Mouse (Mus musculus): ENCODE data around the gene Cga. TPM values are rescaled to one million over a fixed set of nuclear protein-coding genes. Genes with fewer than 3 reads are reported as not detected.

Cga gene
- total and polyA plus RNA-seq, 3 experiments: not detected

GRCm38 (mm10) chr4:34852051-34852450 lies 41.5 kb upstream of the Cga start:
- DNase-seq (ENCODE audit: extremely low read depth): no peak
- H3K4me2 ChIP-seq (ENCODE audit: insufficient read depth, low read depth, poor library complexity, severe bottlenecking): no peak overlapping the region
- H3K27ac ChIP-seq (ENCODE audit: insufficient read depth, low read depth): no peak overlapping the region
- H3K36me3 ChIP-seq (replicated peaks in 1 of 2; ENCODE audit: control insufficient read depth in 1 of 2, insufficient read depth in 1 of 2, low read length in 1 of 2): peaks cover 10 to 37% of the 10 kb centered on the region in 2 experiments
- H3K9ac ChIP-seq (ENCODE audit: insufficient read depth, low read depth): no peak overlapping the region
- H3K79me2 ChIP-seq (replicated peaks; ENCODE audit: control insufficient read depth, extremely low read depth, insufficient read depth, poor library complexity, severe bottlenecking): peaks cover 24% of the 10 kb centered on the region
- TF ChIP-seq NELFE (IDR thresholded peaks at IDR 0.05; ENCODE audit: low read depth, low read length) (no peak), E2F4 (IDR thresholded peaks at IDR 0.05; ENCODE audit: insufficient replicate concordance, low read depth, low read length) (no peak), USF1 (IDR thresholded peaks at IDR 0.05; ENCODE audit: low read depth, low read length) (no peak), ZNF384 (IDR thresholded peaks at IDR 0.05; ENCODE audit: low read depth, low read length) (no peak), POLR2AphosphoS2 (IDR thresholded peaks at IDR 0.05; ENCODE audit: low read depth, low read length) (no peak), PAX5 (IDR thresholded peaks at IDR 0.05; ENCODE audit: low read length) (no peak), USF2 (conservative IDR thresholded peaks at IDR 0.05; ENCODE audit: low read depth, low read length) (no peak), MAX (IDR thresholded peaks at IDR 0.05; ENCODE audit: low read length) (no peak), MEF2A (IDR thresholded peaks at IDR 0.05; ENCODE audit: borderline replicate concordance, low read depth, low read length) (no peak), ETS1 (conservative IDR thresholded peaks at IDR 0.05; ENCODE audit: low read depth, low read length) (no peak), NRF1 (IDR thresholded peaks at IDR 0.05; ENCODE audit: low read depth, low read length) (no peak), EP300 (IDR thresholded peaks at IDR 0.05; ENCODE audit: low read length) (no peak), SMC3 (IDR thresholded peaks at IDR 0.05; ENCODE audit: low read depth, low read length) (no peak), TCF12 (IDR thresholded peaks at IDR 0.05; ENCODE audit: low read depth, low read length) (no peak)
- peaks cover 0 to 11% of the 10 kb centered on the region in 2 experiments; a peak in 2 of 4 replicates for H3K4me1 ChIP-seq (ENCODE audit: control insufficient read depth in 1 of 2, insufficient read depth in 2 of 2)
- H3K9me3 ChIP-seq (replicated peaks; ENCODE audit: low read length): peaks cover 6% of the 10 kb centered on the region
- in situ Hi-C loops (cut with MboI; ENCODE audit: low pct_ligation_motif_present, low pct_unique_long_range_greater_than_20kb, low sequenced_read_pairs) (no loop called here), dilution Hi-C loops (cut with MboI; ENCODE audit: extremely low pct_ligation_motif_present, extremely low pct_unique_long_range_greater_than_20kb, low sequenced_read_pairs) (no loop called here)
- no peaks in the 10 kb centered on the region for H3K27me3 ChIP-seq (replicated peaks)
- H3K4me3 ChIP-seq (replicated peaks in 1 of 3; ENCODE audit: low read depth in 2 of 3, low read length in 2 of 3, poor library complexity in 1 of 3): no peak overlapping the region

- no peaks in the 10 kb centered on the region for H3K27me3 ChIP-seq (replicated peaks)
- no peak overlapping the region for H3K4me2 ChIP-seq (ENCODE audit: insufficient read depth, low read depth, poor library complexity, severe bottlenecking)
- peaks cover 0 to 6% of the 10 kb centered on the region in 2 experiments; a peak in 1 of 4 replicates for H3K4me1 ChIP-seq (ENCODE audit: control insufficient read depth in 1 of 2, insufficient read depth in 2 of 2)
- H3K9me3 ChIP-seq (replicated peaks; ENCODE audit: low read length): peaks cover 6% of the 10 kb centered on the region
- dilution Hi-C loops (cut with MboI; ENCODE audit: extremely low pct_ligation_motif_present, extremely low pct_unique_long_range_greater_than_20kb, low sequenced_read_pairs) (no loop called here), in situ Hi-C loops (cut with MboI; ENCODE audit: low pct_ligation_motif_present, low pct_unique_long_range_greater_than_20kb, low sequenced_read_pairs) (no loop called here)
- no peak overlapping the region for H3K9ac ChIP-seq (ENCODE audit: insufficient read depth, low read depth)
- TF ChIP-seq TCF12 (IDR thresholded peaks at IDR 0.05; ENCODE audit: low read depth, low read length): no peak
- no peak for TF ChIP-seq POLR2A (IDR thresholded peaks at IDR 0.05; ENCODE audit: low read depth, low read length)
- no peak for TF ChIP-seq RAD21 (IDR thresholded peaks at IDR 0.05; ENCODE audit: low read depth, low read length)
- no peak for TF ChIP-seq MEF2A (IDR thresholded peaks at IDR 0.05; ENCODE audit: borderline replicate concordance, low read depth, low read length)
- TF ChIP-seq NELFE (IDR thresholded peaks at IDR 0.05; ENCODE audit: low read depth, low read length): no peak
- no peak for TF ChIP-seq USF1 (IDR thresholded peaks at IDR 0.05; ENCODE audit: low read depth, low read length)
- no peak for TF ChIP-seq CHD2 (IDR thresholded peaks at IDR 0.05; ENCODE audit: low read length)
- TF ChIP-seq JUN (IDR thresholded peaks at IDR 0.05; ENCODE audit: insufficient read depth, low read depth, low read length): no peak
- no peak for TF ChIP-seq KAT2A (IDR thresholded peaks at IDR 0.05; ENCODE audit: insufficient replicate concordance, low read length)
- TF ChIP-seq GABPA (IDR thresholded peaks at IDR 0.05; ENCODE audit: insufficient replicate concordance, low read depth, low read length): no peak
- no peak for TF ChIP-seq ZC3H11A (IDR thresholded peaks at IDR 0.05; ENCODE audit: low read depth, low read length)
- no peak for TF ChIP-seq USF2 (conservative IDR thresholded peaks at IDR 0.05; ENCODE audit: low read depth, low read length)
- TF ChIP-seq PAX5 (IDR thresholded peaks at IDR 0.05; ENCODE audit: low read length): no peak
- no peak for TF ChIP-seq MAFK (IDR thresholded peaks at IDR 0.05; ENCODE audit: insufficient replicate concordance, low read length)
- TF ChIP-seq ZKSCAN1 (IDR thresholded peaks at IDR 0.05; ENCODE audit: borderline replicate concordance, low read depth, low read length): no peak
- no peak for TF ChIP-seq RCOR1 (conservative IDR thresholded peaks at IDR 0.05; ENCODE audit: low read depth, low read length)
- TF ChIP-seq ZNF384 (IDR thresholded peaks at IDR 0.05; ENCODE audit: low read depth, low read length): no peak
- TF ChIP-seq ELF1 (IDR thresholded peaks at IDR 0.05; ENCODE audit: low read depth, low read length): no peak
- TF ChIP-seq MAX (IDR thresholded peaks at IDR 0.05; ENCODE audit: low read length): no peak
- TF ChIP-seq CTCF (conservative IDR thresholded peaks at IDR 0.05 in 1 of 2, IDR thresholded peaks at IDR 0.05 in 1 of 2; ENCODE audit: low read depth in 2 of 2, low read length in 2 of 2): no peak
- H3K27ac ChIP-seq (ENCODE audit: insufficient read depth, low read depth): no peak overlapping the region
- peaks cover 32% of the 10 kb centered on the region for H3K79me2 ChIP-seq (replicated peaks; ENCODE audit: control insufficient read depth, extremely low read depth, insufficient read depth, poor library complexity, severe bottlenecking)
- no peak overlapping the region for H3K4me3 ChIP-seq (replicated peaks in 1 of 3; ENCODE audit: low read depth in 2 of 3, low read length in 2 of 3, poor library complexity in 1 of 3)
- H3K36me3 ChIP-seq (replicated peaks in 1 of 2; ENCODE audit: control insufficient read depth in 1 of 2, insufficient read depth in 1 of 2, low read length in 1 of 2): peaks cover 10 to 35% of the 10 kb centered on the region in 2 experiments
- DNase-seq (ENCODE audit: extremely low read depth): no peak
Measured at GRCm38 (mm10) chr4:34855966-34856365, 37.6 kb upstream of the Cga start.
